Mouse (Mus musculus): ENCODE measurements around the gene Timm29. TPM values are rescaled to one million over a fixed set of nuclear protein-coding genes. Genes with fewer than 3 reads are reported as not detected.

The Timm29 gene
- total RNA-seq, 2 experiments from 2014 or later: 58.3 to 62.0 TPM

DNA sequence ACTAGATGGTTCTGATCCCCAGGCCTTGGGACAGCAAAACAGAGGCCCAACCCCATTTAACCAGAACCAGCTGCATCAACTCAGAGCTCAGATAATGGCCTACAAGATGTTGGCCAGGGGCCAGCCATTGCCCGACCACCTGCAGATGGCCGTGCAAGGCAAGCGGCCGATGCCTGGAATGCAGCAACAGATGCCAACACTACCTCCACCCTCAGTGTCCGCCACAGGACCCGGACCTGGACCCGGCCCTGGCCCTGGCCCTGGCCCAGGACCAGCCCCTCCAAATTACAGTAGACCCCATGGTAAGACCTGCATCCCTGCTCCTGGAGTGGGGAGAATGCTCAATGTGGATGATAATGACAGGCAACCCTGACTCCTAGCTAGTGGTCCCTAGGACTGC, 43.1 kb downstream of the Timm29 start:
- Histone ChIP-seq H3K27ac (peak overlapping the region; percentile 15; the same call in 1 of the 2 replicates), H3K4me3 (no peak overlapping the region)
- no peak for DNase-seq (ENCODE audit: low spot score in 2 of 2)
- TF ChIP-seq CTCF (conservative IDR thresholded peaks at IDR 0.05): no peak

DNA sequence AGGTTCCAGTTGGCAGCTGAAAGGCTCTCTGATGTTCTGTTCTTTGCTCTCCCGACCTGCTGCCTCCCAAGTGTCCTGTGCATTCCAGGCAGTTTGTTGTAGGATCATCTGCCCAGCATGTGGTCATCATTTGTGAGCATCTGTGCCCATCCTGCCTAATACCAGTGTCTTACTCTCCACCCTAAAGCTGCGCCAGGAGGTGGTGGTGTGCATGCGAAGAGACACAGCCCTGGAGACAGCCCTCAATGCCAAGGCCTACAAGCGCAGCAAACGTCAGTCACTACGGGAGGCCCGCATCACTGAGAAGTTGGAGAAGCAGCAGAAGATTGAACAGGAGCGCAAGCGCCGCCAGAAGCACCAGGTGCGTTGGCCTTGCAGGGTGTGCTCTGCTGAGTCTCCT, 46.5 kb downstream of the Timm29 start:
- DNase-seq (ENCODE audit: low spot score in 2 of 2): no peak
- Histone ChIP-seq H3K27ac (no peak overlapping the region), H3K4me3 (no peak overlapping the region)
- TF ChIP-seq CTCF (conservative IDR thresholded peaks at IDR 0.05): no peak

Small RNAs within 50 kb of the gene (microRNA-seq; reads per million reads assigned to microRNA genes)
- gene Mir1946b: 0 reads per million in 2 experiments

Other genes with a start within 250 kb of the Timm29 start
- gene Ilf3, start 224.9 kb upstream of the Timm29 start, total RNA-seq (2021): 100 to 1,000 TPM; 106 to 108 TPM
- 10 to 100 TPM; 31.2 to 46.2 TPM for gene Qtrt1, start 180.9 kb upstream of the Timm29 start, total RNA-seq (2021)
- gene Dnm2, start 167.8 kb upstream of the Timm29 start, total RNA-seq (2021): 10 to 100 TPM; 58.0 to 69.6 TPM
- 10 to 100 TPM; 13.5 to 15.5 TPM for gene Tmed1, start 82.5 kb upstream of the Timm29 start, total RNA-seq (2021)
- under 1 TPM; 0.27 to 0.44 TPM for gene AB124611, start 66.5 kb upstream of the Timm29 start, total RNA-seq (2021)
- 10 to 100 TPM; 75.9 to 85.6 TPM for gene Carm1, start 45.8 kb upstream of the Timm29 start, total RNA-seq (2021)
- 10 to 100 TPM; 18.6 to 19.8 TPM for gene Yipf2, start 106 bp downstream of the Timm29 start, total RNA-seq (2021)
- gene Smarca4, start 23.4 kb downstream of the Timm29 start, total RNA-seq (2021): 100 to 1,000 TPM; 114 to 115 TPM
- 10 to 100 TPM; 12.0 to 16.2 TPM for gene Ldlr, start 130.8 kb downstream of the Timm29 start, total RNA-seq (2021)
- 1 to 10 TPM; 2.2 to 2.9 TPM for gene Spc24, start 167.6 kb downstream of the Timm29 start, total RNA-seq (2021)
- 1 to 10 TPM; 7.0 to 8.4 TPM for gene Kank2, start 206.0 kb downstream of the Timm29 start, total RNA-seq (2021)
- gene Angptl8, start 242.8 kb downstream of the Timm29 start, total RNA-seq (2021): not detected